Mouse (Mus musculus): ENCODE measurements at regions not wholly inside any gene's neighbourhood (a gene's known extent, or its start where the extent isn't known, plus 50 kb on each side); places are given as distances from the start of the nearest gene placed in this dataset.

DNA sequence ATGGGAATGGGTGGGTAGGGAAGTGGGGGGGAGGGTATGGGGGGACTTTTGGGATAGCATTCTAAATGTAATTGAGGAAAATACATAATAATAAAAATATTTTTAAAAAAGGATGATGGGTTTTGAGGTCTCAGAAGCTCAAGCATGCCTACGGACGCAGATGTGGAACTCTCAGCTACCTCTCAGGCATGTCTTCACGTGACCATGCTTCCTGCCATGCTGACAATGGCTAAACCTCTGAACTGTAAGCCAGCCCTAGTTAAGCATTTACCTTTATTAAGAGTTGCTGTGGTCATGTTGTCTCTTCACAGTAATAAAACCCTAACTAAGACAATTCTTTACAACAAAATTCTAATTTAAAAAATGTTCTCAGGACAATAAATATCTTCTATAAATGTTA lies 80.0 kb downstream of the Tex36 start:
- DNase-seq, result no peak

DNA sequence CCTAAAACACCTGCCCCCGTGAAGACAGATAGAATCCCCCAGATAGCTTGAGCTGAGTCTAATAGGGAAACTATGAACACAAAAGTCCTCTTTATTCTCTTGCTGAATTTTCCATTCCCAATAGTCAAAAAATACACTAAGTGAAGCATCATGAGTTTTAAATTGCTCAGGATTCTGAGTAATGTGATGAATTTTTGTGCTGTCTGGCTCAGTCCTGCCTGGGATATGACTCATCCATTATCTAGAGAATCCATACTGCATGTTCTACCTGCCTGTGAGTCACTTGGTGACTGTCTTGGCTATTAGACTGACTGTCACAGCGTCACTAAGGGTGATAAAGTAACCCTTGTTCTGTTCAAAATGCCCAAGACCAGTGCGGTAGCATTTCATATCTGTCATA lies 83.0 kb downstream of the Tex36 start:
- DNase-seq, result no peak

DNA sequence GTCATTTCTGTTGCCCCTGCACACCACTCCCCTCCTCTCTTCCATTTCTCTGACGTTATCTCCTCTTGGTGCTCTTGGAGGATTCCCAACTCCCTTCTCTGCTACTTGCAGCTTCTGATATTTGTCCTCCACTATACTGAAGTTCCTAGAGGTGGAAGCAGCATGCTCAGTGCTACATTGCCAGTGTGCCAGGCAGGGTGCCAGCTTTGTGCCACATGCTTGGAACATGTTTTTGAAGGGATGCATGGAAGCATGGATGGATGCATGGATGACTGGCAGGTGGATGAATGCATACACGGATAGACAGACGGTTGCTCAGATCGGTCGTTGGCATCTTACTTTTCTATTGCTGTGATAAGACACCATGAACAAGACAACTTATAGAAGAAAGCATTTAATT lies 84.4 kb downstream of the Tex36 start:
- no peak for DNase-seq

DNA sequence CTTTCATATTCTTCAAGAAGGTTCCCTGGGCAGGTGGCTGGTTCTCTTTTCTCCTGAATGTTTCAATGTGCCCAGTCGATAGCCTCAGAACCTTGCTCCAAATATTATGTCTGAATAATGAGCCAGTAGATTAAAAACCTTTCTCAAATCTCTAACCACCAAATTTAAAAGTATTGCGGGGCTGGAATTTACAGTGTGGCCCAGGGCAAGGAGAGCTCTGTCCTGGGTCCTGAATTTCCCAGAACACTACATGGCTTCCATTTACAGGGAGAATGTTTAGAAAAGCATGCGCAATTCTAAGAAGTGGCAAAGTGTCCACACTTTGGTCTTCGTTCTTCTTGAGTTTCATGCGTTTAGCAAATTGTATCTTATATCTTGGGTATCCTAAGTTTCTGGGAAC lies 91.0 kb downstream of the Tex36 start:
- no peak for DNase-seq

DNA sequence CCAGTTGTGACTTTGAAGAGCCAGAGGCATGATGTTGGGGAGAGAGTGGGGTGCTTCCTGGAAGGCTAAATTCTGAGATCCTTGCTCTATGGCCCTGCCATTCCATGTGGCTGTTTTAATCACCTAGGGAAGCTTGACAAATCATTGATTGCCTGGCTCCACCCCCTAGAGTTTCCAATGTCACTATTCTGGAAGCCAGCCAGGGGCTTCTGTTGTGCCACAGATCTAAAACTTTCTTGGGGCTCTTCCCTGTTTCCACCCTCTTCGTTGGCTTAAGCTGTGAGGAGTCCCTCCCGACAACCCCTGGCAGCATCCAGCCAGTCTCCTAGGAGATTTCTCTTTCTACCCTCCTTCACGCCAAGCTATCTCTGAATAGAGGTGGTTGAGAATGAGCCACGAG lies 92.5 kb downstream of the Tex36 start:
- no peak for DNase-seq

DNA sequence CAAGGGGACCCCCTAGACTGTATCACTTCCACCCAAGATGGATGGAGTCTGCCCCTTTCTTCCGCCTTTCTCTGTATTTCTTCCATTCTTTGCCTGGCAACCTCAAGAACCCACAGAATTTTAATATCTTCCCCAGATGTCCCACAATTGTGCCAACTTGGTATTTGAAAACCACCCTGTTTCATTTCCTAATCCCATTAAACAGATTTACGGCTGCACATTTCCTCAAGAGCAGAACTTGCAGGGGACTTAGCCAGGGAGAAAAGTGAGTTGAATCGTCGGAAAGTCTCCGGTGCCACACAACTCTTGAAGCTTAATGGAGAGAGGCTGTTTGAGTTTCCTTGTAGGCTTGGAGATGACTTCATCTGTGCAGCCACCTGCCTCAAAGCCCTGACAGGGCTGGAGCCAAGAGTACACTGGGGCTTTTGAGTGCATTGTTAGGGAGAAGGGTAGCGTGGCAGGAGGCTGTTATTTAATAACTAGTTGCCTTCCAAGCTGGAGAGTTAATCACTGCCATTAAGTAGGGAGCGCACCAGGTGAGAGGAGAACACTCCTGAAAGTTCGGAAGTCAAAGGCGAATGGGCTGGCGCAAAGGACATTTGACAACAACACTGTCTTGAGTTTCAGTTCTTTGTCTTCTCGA lies 93.5 kb downstream of the Tex36 start:
- no peak for DNase-seq

DNA sequence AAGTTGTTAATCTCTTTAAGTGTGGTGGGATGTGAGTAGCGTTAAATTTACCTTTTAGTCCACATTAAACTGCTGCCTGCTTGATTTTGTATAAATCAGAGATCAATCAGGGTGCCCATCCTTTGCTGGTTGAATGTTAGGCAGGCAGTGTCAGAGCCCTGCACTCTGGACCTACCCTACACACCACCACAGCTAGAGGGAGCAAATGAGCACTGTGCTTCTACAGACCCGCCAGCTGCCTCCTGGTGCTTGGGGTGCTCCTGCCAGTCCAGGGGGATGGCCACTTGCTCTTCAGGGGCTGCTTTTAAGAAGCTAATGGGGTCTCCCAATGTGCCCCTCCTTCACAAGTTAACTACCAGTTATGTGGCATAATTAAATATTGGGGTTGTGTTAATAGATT lies 96.3 kb downstream of the Tex36 start:
- no peak for DNase-seq

- no peak for DNase-seq
Observed at GRCm38 (mm10) chr7:133503946-133504345, 98.0 kb downstream of the Tex36 start.

- no peak for DNase-seq
Observed at GRCm38 (mm10) chr7:133502731-133503130, 99.2 kb downstream of the Tex36 start.

- no peak for DNase-seq
Observed at GRCm38 (mm10) chr7:133497551-133497950, 104.4 kb downstream of the Tex36 start.

- no peak for DNase-seq
Observed at GRCm38 (mm10) chr7:133494982-133495550, 106.9 kb downstream of the Tex36 start.

- DNase-seq, result no peak
Observed at GRCm38 (mm10) chr7:133494256-133494981, 107.5 kb downstream of the Tex36 start.

- no peak for DNase-seq
Observed at GRCm38 (mm10) chr7:133492626-133493025, 109.3 kb downstream of the Tex36 start.

DNA sequence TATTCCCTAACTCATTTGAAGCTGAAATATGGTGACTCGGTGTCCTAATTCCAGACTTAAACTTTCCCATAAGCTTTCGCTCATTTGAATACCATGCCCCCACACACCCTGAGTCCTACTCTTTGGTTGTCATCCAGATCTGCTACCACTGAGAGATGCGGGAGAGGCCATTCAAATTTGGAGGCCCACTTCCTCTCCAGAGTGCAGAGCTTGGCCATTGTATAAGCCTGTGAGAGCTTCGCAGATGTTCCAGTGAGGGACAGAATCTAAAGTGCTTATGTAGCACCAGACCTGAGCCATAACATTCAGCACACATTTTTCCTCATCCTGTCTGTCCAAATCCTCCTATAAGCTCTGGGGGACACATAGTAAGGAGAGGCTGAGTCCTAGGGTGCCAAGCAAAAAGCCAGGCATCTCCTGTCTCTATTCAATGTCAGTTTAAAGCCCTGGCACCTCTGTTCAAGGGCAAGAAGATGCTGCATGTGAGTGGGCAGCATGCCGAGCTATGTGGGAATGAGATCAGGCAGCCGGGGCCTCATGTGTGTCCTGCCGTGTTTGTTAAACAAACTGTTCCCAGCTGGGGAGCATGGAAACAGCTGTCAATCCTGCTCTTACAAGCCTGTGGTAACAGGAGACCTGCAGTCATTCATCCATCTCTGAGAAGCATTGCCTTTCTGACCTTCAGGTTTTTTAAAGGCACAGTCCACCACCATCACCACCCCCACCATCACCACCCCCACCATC lies 113.9 kb downstream of the Tex36 start:
- DNase-seq, result no peak

DNA sequence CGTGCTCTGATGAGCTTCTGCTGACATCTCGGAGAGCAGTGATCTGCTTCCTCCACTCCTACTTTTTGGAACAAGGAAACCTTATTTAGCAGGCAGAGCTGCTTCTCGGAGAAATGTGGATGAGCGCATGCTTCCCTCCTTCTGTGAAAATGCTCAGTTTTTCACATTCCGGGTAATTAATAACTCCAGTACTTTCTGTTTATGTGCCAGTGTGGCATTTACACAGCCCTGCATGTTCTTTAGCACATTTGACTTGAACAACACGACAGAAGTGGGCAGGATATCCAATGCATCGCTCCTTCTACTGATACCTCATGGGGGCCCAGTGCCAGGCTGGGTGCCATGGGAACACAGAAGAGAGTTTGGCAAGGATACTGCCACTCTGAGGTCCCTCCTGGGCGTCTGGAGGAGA lies 117.5 kb downstream of the Tex36 start:
- DNase-seq, result peak; percentile 46 to 49

DNA sequence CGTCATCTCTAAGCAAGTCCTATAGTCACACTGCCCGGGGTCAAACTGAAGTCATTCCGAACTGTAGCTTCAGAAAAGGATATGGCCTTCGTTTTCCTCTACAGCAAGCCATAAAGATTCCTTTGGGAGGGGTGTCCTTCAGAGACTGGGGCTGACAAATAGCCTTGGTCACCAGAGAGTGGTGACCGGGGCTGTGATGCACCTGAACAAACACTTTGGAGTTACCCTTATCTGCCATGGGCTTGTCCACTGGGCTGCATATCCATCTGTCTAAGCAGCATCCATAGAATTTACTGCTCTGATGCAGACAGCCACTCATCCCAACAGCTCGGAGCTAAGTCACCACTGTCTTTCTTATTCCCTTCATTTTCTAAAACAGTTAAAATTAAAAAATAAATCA lies 120.4 kb downstream of the Tex36 start:
- no peak for DNase-seq

GRCm38 (mm10) chr7:133479679-133480078 lies 122.3 kb downstream of the Tex36 start:
- peak in 1 of 2 experiments; percentile 43 for DNase-seq

GRCm38 (mm10) chr7:133477933-133478332 lies 124.0 kb downstream of the Tex36 start:
- no peak for DNase-seq

DNA sequence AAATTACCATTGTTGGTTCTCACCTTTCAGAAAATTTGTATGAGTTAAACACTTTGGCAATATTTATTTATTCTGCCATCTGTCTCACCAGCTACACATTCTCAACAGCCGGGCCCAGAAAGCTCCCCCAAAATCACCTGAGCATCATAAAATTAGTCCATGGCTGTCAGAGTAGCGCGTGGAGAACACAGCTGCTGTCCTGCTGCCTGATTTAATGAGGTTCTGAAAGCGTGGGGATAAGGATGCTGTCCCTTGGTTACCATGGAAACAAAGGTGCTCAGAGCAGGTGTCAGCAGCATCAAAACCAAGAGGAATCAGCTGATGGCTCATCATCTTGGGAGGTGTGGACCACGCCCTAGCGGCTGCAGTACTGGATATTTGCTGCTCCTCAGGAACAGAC lies 124.7 kb downstream of the Tex36 start:
- DNase-seq, result no peak

- no peak for DNase-seq
Observed at GRCm38 (mm10) chr7:133471706-133472105, 130.3 kb downstream of the Tex36 start.

GRCm38 (mm10) chr7:133470620-133470958 lies 131.4 kb downstream of the Tex36 start:
- DNase-seq, result no peak

GRCm38 (mm10) chr7:133469952-133470619 lies 131.9 kb downstream of the Tex36 start:
- no peak for DNase-seq

- no peak for DNase-seq
Observed at GRCm38 (mm10) chr7:133469106-133469505, 132.9 kb downstream of the Tex36 start.
